8 mouse cellular contexts compared by ENCODE assay signal in the genomic region with DNA sequence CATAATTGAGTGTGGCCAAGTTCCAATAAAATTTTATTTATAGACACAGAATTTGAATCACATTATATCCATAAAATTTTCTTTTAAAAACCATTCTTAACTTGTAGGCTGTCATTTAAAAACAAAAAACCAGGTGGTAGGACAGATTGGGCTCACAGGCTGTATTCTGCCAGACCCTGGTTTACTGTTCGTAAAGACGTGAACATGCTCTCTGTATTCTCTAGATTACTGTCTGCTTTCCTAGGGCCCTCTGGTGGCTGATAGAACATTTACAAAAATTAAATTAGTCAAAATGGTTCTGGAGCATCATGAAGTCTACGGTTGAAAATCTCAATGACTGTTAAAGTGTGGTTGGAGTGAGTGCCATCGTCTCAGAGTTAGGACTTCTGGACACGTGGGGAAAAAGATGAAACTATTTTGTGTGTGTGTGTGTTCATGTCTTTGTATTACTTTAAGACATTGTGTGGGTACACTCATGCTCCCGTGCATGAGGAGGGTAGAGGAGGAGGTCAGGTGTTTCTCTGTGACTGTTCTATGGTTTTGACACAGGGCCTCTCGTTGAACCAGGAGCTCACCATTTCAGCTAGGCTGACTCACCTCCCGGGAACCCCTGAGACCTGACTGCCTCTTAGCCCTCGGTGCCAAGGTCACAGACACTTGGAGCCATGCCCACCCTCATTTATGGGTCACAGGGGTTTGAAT. TPM values are rescaled to one million over a fixed set of nuclear protein-coding genes. Genes with fewer than 3 reads are reported as not detected.
DNase-seq lines count a peak whose midpoint lies in the region; ATAC-seq and TF ChIP-seq lines count a peak whose summit lies in the region.

No protein-coding gene starts in this region.

- no peak overlapping the region for H3K9ac ChIP-seq in lung, embryonic 14.5 days
- H3K9ac ChIP-seq in hindbrain, embryonic 12.5 days: no peak overlapping the region

- peaks cover 11% of the 10 kb centered on the region for H3K36me3 ChIP-seq in lung, embryonic 14.5 days (ENCODE audit: insufficient read depth)
- H3K36me3 ChIP-seq in hindbrain, embryonic 12.5 days: peaks cover 8% of the 10 kb centered on the region; the same call in 1 of the 2 replicates

- no peaks in the 10 kb centered on the region for H3K9me3 ChIP-seq in lung, embryonic 14.5 days (ENCODE audit: low read depth, low read length)
- H3K9me3 ChIP-seq in hindbrain, embryonic 12.5 days (replicated peaks): 0 out of 2 replicates have a peak, but pooled peaks cover 3% of the 10 kb centered on the region

- no peaks in the 10 kb centered on the region for H3K27me3 ChIP-seq in lung, embryonic 14.5 days (ENCODE audit: insufficient read depth, low read length)
- H3K27me3 ChIP-seq in hindbrain, embryonic 12.5 days: no peaks in the 10 kb centered on the region

- 77% methylated on average over 9 of the region's 9 CpGs for WGBS in lung, embryonic 14.5 days
- 44% methylated on average over 9 of the region's 9 CpGs for WGBS in lung, adult 2 months
- WGBS in hindbrain, embryonic 12.5 days: 89% methylated on average over 9 of the region's 9 CpGs

- TF ChIP-seq POLR2A in lung, adult 2 months (IDR thresholded peaks at IDR 0.05; ENCODE audit: borderline replicate concordance, extremely low read depth, low read depth, low read length): no peak

- no peak overlapping the region for H3K27ac ChIP-seq in lung, embryonic 14.5 days (ENCODE audit: low read depth)
- no peak overlapping the region for H3K27ac ChIP-seq in hindbrain, embryonic 12.5 days

- no peak; the same call in 1 of the 2 replicates for ATAC-seq in cerebellum, adult (ENCODE audit: insufficient number of reproducible peaks, low FRiP score, low TSS enrichment)
- no peak for ATAC-seq in lung, embryonic 14.5 days (ENCODE audit: insufficient read depth)
- ATAC-seq in hindbrain, embryonic 12.5 days (ENCODE audit: low FRiP score): no peak

- H3K4me3 ChIP-seq in lung, embryonic 14.5 days (ENCODE audit: low read depth, low read length): no peak overlapping the region
- no peak overlapping the region for H3K4me3 ChIP-seq in lung, adult 2 months (replicated peaks; ENCODE audit: extremely low read depth, low read depth, low read length)
- H3K4me3 ChIP-seq in hindbrain, embryonic 12.5 days: no peak overlapping the region

- peak; percentile 25 for DNase-seq in cerebellum, adult 11-12 months
- peak; percentile 17 for DNase-seq in lung, embryonic 14.5 days
- DNase-seq in lung, adult 2 months: no peak
- DNase-seq in brain, adult 2 months (ENCODE audit: low read depth, low spot score): peak; percentile 67
- DNase-seq in layer of hippocampus, postnatal 14 days (ENCODE audit: low spot score in 2 of 2): peak; percentile 43 to 86
- DNase-seq in ovary, postnatal 10 days (ENCODE audit: low spot score): no peak

- TF ChIP-seq CTCF in lung, embryonic 14.5 days (IDR thresholded peaks at IDR 0.05; ENCODE audit: low read depth): peak; percentile 43
- no peak for TF ChIP-seq CTCF in lung, adult 2 months (IDR thresholded peaks at IDR 0.05; ENCODE audit: insufficient read depth, low read length)

- H3K4me1 ChIP-seq in lung, embryonic 14.5 days (ENCODE audit: insufficient read depth): no peaks in the 10 kb centered on the region
- H3K4me1 ChIP-seq in lung, adult 2 months (ENCODE audit: control insufficient read depth, insufficient read depth, low read length): peaks cover 2% of the 10 kb centered on the region
- H3K4me1 ChIP-seq in hindbrain, embryonic 12.5 days: no peaks in the 10 kb centered on the region

- H3K4me2 ChIP-seq in lung, embryonic 14.5 days: no peak overlapping the region
- no peak overlapping the region for H3K4me2 ChIP-seq in hindbrain, embryonic 12.5 days (replicated peaks)

RNA-seq across cellular contexts. Expression of gene Nfatc3, which starts 16.7 kb away (rescaled TPM):
- polyA plus RNA-seq in lung, embryonic 14.5 days (2014; fragmentation: Nextera tagmentation; extraction: Ambion mirVana): 7.1 and 7.6 TPM in 2 replicates
- 17.7 and 19.9 TPM in 2 replicates for polyA plus RNA-seq in lung, adult 2 months (2012; rRNA removed)
- 10 to 100 TPM in 1 of 2 experiments, 1 to 10 TPM in 1; 9.9 to 11.6 TPM for total RNA-seq in layer of hippocampus, postnatal 14 days (2021)
- polyA plus RNA-seq in hindbrain, embryonic 12.5 days (2016; fragmentation: Nextera tagmentation; extraction: Ambion mirVana): 5.7 and 6.7 TPM in 2 replicates

Comparison
In these comparisons a context has a peak if more than half of its experiments do, and no peak if none do; other contexts are left out.
1. DNase-seq: peak in cerebellum, adult 11-12 months (single experiment), lung, embryonic 14.5 days (single experiment), brain, adult 2 months (single experiment) and layer of hippocampus, postnatal 14 days (2 of 2); none in lung, adult 2 months (single experiment) and ovary, postnatal 10 days (single experiment).